Mouse (Mus musculus) brown adipose tissue, adult 24 weeks (tissue): ENCODE measurements at regions not wholly inside any gene's neighbourhood (a gene's known extent, or its start where the extent isn't known, plus 50 kb on each side); places are given as distances from the start of the nearest gene placed in this dataset.

ENCODE experiments used
- H3K27ac ChIP-seq: fragments of 200-500 bp; replicated peaks from 2 replicates; pipeline ENCODE4 v1.5.1; 2012; ENCODE audit warnings: low read depth, mild to moderate bottlenecking, low read length
- H3K4me1 ChIP-seq: fragments of 200-500 bp; 2 replicates; pipeline ENCODE4 v1.6.1; 2012; ENCODE audit warnings: low read length, mixed read lengths; ENCODE audit not compliant: control insufficient read depth, insufficient read depth, insufficient read length
- H3K4me3 ChIP-seq: fragments of 200-500 bp; 2 replicates; pipeline ENCODE4 v1.5.1; 2012; ENCODE audit warnings: low read depth, mild to moderate bottlenecking, low read length, moderate library complexity; ENCODE audit not compliant: insufficient read depth

DNA sequence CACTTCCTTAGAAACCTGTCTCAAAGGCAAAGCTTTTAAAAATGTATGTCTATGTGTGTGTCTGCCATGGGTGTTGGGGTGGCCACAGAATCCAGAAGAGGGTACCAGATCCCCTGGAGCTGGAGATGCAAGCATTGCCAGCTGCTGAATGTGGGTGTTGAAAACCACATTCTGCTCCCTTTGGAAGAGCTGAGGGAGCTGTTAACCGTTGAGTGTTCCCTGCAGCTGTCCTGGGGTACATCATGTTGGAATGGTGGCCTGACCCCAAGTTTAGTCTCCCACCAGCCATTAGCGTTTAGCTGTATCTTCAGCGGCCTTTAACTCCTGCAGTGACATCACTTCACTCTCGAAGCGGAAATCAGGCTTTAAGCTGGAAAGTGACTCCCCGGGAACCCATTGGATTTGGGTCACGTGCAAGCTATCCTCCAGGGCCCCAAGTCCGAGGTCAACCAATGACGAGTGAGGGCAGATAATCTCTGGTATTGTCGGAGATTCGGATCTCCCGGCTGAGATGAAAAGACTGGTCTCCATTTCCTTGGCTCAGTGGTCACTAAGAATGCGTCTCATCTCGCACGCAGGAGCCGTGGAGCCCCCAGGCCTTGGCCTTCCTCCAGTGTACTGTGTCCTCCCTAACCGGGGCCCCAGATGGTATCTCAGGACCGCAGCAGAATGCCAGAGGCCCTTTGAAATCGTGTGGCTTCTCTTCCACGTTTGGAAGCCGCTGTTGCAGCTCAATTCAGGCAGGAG, 412.9 kb upstream of the Tbx3 start:
- no peaks in the 10 kb centered on the region for H3K4me1 ChIP-seq
- H3K4me3 ChIP-seq: no peak overlapping the region
- no peak overlapping the region for H3K27ac ChIP-seq

DNA sequence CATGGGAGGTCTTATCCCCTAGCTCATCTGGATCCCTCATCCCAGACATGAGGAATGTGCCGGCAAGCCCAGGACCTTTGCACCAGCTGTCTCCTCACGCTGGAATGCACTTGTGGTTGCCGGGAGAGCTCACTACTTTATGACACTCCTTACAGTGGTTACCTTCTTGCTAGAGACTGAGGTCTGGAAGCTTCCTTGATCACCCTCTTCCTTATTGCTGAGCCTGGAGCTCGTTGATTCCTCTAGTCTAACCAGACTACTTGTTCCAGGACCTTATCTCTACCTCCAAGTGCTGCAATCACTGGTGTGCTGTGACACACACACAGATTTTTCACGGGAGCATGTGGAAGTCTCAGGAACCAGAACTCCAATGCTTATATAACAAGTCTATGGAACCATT, 411.6 kb upstream of the Tbx3 start:
- Histone ChIP-seq H3K4me3 (no peak overlapping the region), H3K27ac (no peak overlapping the region), H3K4me1 (no peaks in the 10 kb centered on the region)

DNA sequence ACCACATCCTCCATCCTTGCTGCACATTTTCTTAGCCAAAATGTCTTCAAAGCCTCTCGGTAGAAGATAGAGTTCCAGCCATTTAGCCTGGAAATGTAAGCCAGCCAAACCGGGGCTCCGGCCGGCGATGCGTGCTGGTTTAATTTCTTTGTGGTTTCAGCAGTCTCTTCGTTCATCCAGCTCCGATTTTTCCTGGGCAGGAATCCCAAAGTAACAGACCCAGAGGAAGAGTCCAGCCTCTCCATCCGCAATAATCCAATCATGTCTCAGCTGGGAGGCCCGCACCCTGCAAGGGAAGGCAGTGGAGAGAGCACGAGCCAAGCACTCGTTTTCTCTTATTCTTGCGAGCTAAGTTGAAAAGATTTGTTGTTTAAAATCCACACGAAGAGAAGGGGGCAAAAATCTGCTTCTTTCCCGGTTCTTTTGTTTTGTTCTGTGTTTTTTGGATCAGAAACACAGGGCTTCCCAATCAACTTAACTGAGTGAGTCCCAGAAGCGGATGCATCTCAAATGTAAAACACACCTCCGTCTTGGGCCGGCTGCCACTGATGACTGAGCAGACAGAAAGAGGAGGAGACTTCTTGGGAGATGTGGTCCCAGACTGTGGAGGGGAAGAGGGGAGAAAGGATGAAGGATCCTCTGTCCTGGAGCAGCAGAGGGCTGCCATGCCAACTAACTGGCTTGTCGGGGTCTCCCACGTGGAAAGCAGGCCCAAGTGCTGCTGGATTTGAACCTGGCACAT, 405.1 kb upstream of the Tbx3 start:
- no peak overlapping the region for H3K27ac ChIP-seq
- H3K4me1 ChIP-seq: no peaks in the 10 kb centered on the region
- H3K4me3 ChIP-seq: no peak overlapping the region

DNA sequence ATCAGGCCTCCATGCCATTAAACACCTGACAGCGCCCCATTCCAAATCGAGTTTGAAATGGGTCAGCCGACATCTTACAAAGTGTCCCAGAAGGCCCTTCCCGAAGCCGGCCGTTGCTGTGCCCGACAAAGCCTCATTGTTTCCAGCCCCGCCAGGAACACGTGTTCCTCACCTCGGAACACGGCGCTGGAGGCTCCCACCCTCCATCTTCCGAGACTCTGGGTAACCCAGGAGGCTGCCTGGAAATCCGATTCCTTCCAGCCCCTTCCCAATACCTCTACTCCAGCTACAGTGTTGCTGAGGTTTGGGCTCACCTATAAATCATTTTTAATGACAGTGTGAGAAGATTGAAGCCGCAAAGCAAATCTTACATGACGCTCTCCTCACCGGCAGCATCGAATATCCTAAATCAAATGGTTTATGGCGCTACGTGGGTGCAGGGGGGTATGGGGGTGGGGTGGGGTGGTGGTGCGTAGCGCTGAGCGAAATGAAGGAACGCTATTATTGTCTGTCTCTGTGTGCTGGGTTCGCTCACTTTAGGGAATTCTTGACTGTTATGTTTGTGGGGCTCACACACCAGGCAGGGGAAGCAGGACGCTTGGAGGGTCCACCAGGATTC, 399.1 kb upstream of the Tbx3 start:
- no peak overlapping the region for H3K27ac ChIP-seq
- H3K4me3 ChIP-seq: no peak overlapping the region

DNA sequence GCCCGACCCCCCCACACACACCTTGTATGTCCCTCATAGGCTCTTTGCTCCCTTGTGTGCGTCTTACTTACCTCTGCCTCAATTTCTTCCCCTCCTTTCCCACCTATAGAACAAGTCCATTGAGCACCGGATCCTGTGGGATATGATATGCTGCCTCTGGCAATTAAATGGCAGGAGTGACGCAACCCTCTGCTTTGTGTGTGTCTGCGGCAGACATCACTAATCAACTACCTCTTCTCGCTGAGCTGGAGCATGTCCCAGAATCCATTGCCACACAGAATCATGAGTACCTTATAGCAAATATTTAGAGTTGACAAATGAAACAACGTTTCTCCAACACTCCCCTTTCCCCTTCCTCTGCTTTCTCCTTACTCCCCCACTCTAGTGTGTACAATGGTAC, 397.3 kb upstream of the Tbx3 start:
- Histone ChIP-seq H3K27ac (no peak overlapping the region), H3K4me1 (no peaks in the 10 kb centered on the region), H3K4me3 (no peak overlapping the region)

More for the DNA sequence above, 399.1 kb upstream of the Tbx3 start:
- no peaks in the 10 kb centered on the region for H3K4me1 ChIP-seq

DNA sequence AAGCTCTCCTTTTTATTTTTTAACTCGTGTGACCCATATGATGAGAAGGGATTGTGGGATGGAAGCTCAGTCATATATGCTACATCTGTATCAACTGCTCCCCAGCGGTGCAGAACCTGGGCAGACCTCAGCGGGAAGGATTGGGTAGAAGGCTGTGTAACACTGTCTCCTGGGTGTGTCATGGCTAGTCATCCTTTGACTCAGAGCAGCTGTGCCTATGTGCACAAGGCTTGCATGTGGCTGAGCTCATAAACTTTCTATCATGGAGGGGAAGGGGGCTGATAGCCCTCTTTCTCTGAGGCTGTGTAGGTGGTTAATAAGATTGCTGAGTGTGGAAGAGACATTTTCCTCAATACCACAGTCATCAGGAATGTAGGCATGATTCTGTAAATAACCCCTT, 396.9 kb upstream of the Tbx3 start:
- H3K4me3 ChIP-seq: no peak overlapping the region
- no peaks in the 10 kb centered on the region for H3K4me1 ChIP-seq
- no peak overlapping the region for H3K27ac ChIP-seq

DNA sequence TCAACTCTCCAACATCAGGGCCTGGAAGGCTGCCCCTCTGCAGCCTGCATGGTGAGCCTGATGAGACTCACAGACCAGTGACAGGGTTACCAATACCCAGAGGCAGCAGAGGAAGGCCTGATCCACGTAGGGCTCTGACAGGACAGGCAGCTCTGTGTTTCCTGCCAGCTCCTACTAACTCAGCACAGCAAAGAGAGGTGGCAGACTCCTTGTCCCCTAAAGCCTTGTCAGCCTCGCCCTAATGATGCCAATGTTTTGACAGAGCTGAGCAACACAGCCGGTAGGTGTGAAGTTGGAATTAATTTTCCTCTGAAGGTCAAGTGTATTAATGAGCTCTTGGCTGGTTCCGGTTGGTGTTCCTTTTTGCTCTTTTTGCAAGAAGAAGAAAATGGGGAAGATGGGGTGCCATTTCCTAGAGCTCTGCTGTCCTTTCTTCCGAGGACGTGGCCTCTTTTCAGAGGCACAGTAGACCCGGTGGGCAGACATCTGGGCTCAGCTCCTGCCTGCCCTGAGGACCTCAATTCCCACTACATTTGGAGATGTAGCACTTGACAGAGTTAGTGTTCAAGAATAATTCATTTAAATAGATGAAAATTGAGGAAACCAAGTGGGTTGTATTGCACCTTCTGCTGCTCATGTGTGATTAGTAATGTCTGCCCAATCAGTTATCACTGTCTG, 395.5 kb upstream of the Tbx3 start:
- no peaks in the 10 kb centered on the region for H3K4me1 ChIP-seq
- H3K27ac ChIP-seq: no peak overlapping the region
- no peak overlapping the region for H3K4me3 ChIP-seq

DNA sequence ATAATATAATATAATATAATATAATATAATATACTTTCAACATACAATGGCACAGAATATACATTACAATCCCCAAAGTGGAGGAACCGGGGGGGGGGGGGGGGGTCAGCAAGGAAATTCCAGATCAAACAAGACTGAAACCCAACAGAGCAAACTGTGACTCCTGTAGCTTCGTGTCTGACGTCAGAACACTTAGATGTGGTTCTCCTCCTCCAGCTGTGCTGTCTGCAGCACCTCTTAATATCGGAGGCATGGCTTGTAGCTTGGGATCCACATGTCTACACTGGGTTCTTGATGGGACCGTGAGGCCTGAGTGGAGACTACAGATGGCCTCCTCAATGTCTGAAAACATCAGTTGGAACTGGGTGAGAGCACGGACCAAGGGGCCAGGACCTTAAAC, 390.3 kb upstream of the Tbx3 start:
- no peak overlapping the region for H3K4me3 ChIP-seq
- no peaks in the 10 kb centered on the region for H3K4me1 ChIP-seq
- no peak overlapping the region for H3K27ac ChIP-seq

DNA sequence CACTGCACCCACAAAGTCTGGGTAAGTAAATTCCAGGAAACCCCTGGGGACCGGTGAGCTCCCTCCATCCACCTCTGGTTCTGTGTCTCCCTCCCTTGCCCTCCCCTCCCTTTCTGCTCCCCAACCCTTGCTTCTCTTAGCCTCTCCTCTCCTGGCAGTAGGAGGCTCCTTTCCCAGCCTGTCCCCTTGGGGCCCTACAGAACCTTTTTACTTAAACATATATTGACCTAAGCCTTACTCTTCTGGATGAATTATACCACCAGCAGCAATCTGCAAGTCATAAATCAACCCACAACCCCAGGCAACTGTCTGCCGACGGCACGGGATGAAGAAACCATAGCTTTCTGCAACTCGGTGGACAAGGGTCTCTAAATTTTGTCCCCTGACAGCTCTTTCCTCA, 380.7 kb upstream of the Tbx3 start:
- Histone ChIP-seq H3K4me3 (no peak overlapping the region), H3K4me1 (no peaks in the 10 kb centered on the region), H3K27ac (no peak overlapping the region)

DNA sequence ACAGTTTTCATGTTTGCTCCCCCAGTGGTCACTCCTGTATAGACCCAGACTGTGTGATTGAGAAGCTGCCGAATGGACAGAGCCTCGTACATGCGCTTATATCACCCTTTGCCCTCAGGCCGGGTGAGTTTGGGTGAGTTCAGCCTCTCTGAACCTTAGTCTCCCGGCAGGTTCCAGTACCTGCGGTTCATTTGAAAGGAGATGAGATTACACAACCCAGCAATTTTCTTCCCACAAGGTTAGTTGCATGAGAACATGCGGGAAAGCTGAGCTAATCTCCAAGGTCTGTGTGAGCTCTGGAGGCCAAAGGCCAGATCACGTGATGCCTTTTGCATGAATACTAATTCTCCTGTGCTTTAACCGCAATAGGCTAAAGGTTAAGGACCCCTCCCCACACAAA, 378.1 kb upstream of the Tbx3 start:
- H3K4me1 ChIP-seq: no peaks in the 10 kb centered on the region
- no peak overlapping the region for H3K4me3 ChIP-seq
- H3K27ac ChIP-seq: no peak overlapping the region

DNA sequence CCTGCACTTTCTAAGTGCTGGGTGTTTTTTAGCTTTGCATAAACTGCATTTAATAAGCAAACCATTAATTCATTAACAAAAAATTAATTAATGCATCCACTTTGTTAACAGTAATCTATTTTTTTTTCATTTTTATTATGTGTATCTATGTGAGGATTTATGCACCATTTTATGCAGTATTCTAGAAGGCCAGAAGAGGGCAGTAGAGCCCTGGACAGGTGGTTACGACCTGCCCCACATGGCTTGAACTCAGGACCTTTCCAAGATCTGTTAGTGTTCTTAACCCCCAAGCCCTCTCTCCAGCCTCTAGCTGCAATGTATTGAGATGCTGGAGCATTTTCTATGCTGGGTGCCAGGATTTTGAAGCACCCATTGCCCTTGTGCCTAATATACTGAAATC, 377.6 kb upstream of the Tbx3 start:
- H3K4me3 ChIP-seq: no peak overlapping the region
- no peak overlapping the region for H3K27ac ChIP-seq
- H3K4me1 ChIP-seq: no peaks in the 10 kb centered on the region

DNA sequence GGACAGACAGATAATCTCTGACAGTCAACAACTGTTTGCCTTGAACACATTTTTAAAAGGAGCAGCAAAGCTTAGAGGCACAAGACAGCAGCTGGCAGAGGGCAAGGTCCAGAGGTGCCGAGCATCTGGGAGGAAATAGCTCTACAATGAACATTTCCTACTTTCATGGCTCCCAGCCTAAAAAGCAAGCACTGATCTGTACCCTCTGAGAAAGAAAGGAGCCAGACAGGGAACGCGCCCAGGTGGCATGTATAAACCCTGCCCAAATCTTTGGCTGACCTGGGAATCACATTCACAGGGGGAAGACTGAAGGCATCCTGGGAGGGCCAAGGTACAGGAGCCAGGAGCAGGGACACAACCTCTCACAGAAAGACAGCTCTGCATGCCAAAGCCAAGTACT, 371.2 kb upstream of the Tbx3 start:
- Histone ChIP-seq H3K4me1 (no peaks in the 10 kb centered on the region), H3K27ac (no peak overlapping the region), H3K4me3 (no peak overlapping the region)

DNA sequence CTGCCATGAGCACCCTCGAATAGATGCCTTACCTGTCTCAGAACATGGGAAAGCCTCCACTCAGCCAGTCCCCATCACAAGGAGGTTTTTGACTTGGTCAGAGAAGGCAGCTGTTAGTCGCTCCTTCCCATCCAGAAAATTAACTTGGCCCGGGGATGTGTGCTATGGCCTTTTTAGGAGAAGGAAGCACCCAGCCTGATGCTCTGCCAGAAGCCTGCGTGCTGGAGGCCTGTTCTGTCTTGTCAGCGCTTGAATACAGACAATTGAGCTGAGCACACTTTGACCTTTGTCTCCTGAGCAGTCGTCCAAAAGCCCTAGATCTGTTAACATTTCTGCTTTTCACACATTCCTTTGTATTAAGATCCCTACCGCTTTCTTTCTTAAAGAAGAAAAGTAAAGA, 370.4 kb upstream of the Tbx3 start:
- no peaks in the 10 kb centered on the region for H3K4me1 ChIP-seq
- H3K4me3 ChIP-seq: no peak overlapping the region
- no peak overlapping the region for H3K27ac ChIP-seq

DNA sequence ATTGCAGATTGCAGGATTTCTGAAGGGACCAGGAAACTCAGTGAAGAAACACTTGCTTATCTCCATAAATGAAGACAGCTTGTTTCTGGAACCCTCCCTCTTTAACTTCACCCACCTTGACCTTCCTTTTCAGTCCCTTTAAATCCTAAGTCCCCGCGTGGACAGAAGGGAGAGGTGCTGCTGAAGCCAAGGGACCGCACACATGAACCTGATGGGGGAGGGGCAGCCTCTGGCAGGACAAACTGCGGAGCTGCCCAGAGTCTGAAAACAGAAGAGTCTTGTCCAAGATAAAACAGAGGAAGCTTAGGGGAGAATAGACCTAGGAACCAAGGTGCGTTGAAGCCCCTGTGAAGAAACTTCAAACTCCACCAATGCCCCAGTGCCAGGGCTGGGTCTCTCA, 368.9 kb upstream of the Tbx3 start:
- no peaks in the 10 kb centered on the region for H3K4me1 ChIP-seq
- H3K27ac ChIP-seq: no peak overlapping the region
- no peak overlapping the region for H3K4me3 ChIP-seq

DNA sequence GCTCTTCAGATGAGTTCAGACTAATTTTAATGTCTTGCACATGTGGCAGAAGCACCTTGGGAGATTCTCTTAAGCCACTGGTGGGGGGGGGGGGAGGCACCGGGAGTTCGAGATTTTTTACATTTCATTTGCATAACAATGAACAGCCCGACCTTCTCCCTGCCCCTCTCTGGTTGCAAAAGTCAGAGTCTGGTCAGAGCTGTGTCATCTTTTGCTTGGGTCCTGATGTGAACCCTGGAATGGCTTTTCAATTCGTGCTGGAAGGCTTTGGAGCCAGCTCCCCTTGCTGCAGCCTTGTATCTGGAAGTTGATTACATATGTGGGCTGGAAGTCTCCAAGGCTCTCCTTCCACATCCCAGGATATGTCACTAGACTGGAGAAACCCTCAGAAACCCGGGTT, 365.7 kb upstream of the Tbx3 start:
- H3K4me3 ChIP-seq: no peak overlapping the region
- no peaks in the 10 kb centered on the region for H3K4me1 ChIP-seq
- no peak overlapping the region for H3K27ac ChIP-seq
